Mouse (Mus musculus): ENCODE measurements around the gene Prkag3. TPM values are rescaled to one million over a fixed set of nuclear protein-coding genes. Genes with fewer than 3 reads are reported as not detected.

Gene Prkag3
- total and polyA plus RNA-seq, 2 experiments from 2014 or later, result not detected

DNA sequence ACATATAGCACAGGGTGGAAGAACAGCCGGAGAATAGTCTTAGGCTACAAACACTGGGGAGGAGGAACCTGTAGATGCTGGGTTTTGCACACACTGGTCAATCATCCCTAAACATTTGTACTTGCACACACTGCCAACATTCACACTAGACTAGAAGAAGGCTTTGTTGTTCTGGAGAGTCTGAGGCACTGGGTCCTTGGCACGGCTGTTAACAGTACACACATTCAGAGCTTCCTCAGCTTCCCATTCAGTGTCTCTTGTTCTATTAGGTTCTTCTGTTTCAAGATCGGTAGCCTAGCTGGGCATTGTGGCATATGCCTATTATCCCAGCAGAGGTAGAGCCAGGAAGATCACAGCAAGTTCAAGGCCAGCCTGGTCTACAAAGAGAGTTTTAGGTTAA lies 44.9 kb downstream of the Prkag3 start:
- Histone ChIP-seq H3K9ac (no peak overlapping the region), H3K4me2 (ENCODE audit: low read depth) (no peak overlapping the region), H3K4me3 (ENCODE audit: low read depth, low read length) (no peak overlapping the region), H3K36me3 (ENCODE audit: insufficient read depth) (peaks cover 13% of the 10 kb centered on the region), H3K4me1 (ENCODE audit: insufficient read depth) (no peaks in the 10 kb centered on the region), H3K27me3 (ENCODE audit: insufficient read depth, low read length) (no peaks in the 10 kb centered on the region), H3K27ac (ENCODE audit: low read depth, low read length) (no peak overlapping the region), H3K9me3 (ENCODE audit: low read length) (no peaks in the 10 kb centered on the region)
- WGBS, result 69% methylated on average over 3 of the region's 3 CpGs
- no peak for ATAC-seq
- TF ChIP-seq CTCF (IDR thresholded peaks at IDR 0.05; ENCODE audit: low read depth), result no peak
- DNase-seq, result no peak

DNA sequence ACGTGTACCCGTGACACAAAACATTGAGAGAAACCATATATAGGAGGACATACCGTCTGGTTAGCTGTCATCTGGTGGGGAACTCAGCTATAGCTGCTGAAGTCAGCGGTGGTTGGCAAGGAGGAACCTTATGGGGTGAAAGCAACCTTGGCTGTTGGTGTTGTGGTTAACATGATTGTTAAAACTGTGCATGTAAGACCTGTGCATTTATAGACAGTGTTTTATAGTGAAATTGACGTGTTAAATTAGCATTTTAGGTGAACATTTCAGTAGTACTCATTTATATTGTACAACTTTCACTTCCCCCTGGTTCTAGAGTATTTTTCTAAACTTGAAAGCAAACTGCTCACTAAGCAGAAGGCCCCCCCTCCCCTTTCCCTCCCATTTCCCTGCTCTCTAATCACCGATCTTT lies 46.9 kb downstream of the Prkag3 start:
- no peak overlapping the region for H3K4me2 ChIP-seq (ENCODE audit: low read depth)
- TF ChIP-seq CTCF (IDR thresholded peaks at IDR 0.05; ENCODE audit: low read depth), result no peak
- 88% methylated on average over 6 of the region's 6 CpGs for WGBS
- H3K9ac ChIP-seq, result no peak overlapping the region
- no peak overlapping the region for H3K27ac ChIP-seq (ENCODE audit: low read depth, low read length)
- ATAC-seq (no peak), DNase-seq (no peak)
- no peaks in the 10 kb centered on the region for H3K9me3 ChIP-seq (ENCODE audit: low read length)
- H3K27me3 ChIP-seq (ENCODE audit: insufficient read depth, low read length), result no peaks in the 10 kb centered on the region
- no peaks in the 10 kb centered on the region for H3K4me1 ChIP-seq (ENCODE audit: insufficient read depth)
- H3K4me3 ChIP-seq (ENCODE audit: low read depth, low read length), result no peak overlapping the region
- peaks cover 33% of the 10 kb centered on the region for H3K36me3 ChIP-seq (ENCODE audit: insufficient read depth)

DNA sequence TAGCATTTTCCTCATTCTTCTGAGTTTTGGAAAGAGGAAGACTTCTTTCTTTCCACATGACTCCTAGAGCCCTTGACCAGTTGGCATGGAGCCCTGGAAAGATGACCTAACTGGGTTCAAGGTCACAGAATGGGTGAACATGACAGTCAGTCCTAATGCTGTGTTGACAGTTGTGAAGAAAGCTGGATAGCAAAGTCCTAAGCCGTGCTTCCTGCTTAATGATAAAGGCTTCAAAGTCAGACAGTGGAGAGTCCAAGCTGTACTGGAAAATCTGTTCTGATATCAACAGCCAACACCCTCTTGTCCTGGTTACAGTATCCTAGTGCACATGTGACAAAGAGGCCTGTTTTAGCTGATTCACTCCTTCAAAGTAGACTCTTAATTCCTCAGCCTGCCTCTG lies 50.2 kb downstream of the Prkag3 start:
- Histone ChIP-seq H3K4me1 (ENCODE audit: insufficient read depth) (no peaks in the 10 kb centered on the region), H3K36me3 (ENCODE audit: insufficient read depth) (peaks cover 48% of the 10 kb centered on the region), H3K4me3 (ENCODE audit: low read depth, low read length) (no peak overlapping the region), H3K27me3 (ENCODE audit: insufficient read depth, low read length) (no peaks in the 10 kb centered on the region), H3K9ac (no peak overlapping the region), H3K4me2 (ENCODE audit: low read depth) (no peak overlapping the region), H3K9me3 (ENCODE audit: low read length) (no peaks in the 10 kb centered on the region), H3K27ac (ENCODE audit: low read depth, low read length) (no peak overlapping the region)
- 86% methylated on average over 1 of the region's 1 CpGs for WGBS
- ATAC-seq (no peak), DNase-seq (no peak)
- no peak for TF ChIP-seq CTCF (IDR thresholded peaks at IDR 0.05; ENCODE audit: low read depth)

DNA sequence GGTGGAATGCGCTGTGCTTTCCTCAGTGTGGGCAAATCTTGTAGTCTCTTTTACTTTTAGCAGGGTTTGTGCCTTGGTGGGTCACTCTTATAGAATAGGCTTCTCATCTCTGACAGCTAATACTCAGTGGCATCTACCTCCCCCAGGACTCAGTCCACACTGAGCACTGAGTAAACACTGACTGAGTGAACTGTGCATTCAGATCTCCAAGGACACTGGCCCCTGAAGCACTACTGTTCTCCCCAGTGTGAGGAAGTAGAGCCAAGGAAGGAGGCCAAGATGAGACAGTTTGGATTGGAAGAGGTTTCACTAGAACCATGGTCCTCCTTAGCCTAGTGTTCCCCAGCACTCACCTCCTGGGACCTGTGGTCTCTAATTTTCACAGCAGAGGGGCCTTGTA lies 50.7 kb downstream of the Prkag3 start:
- ATAC-seq (no peak), DNase-seq (no peak)
- no peaks in the 10 kb centered on the region for H3K9me3 ChIP-seq (ENCODE audit: low read length)
- H3K9ac ChIP-seq, result no peak overlapping the region
- WGBS, result 96% methylated on average over 1 of the region's 1 CpGs
- H3K36me3 ChIP-seq (ENCODE audit: insufficient read depth), result peaks cover 48% of the 10 kb centered on the region
- H3K27me3 ChIP-seq (ENCODE audit: insufficient read depth, low read length), result no peaks in the 10 kb centered on the region
- H3K27ac ChIP-seq (ENCODE audit: low read depth, low read length), result no peak overlapping the region
- H3K4me1 ChIP-seq (ENCODE audit: insufficient read depth), result no peaks in the 10 kb centered on the region
- H3K4me2 ChIP-seq (ENCODE audit: low read depth), result no peak overlapping the region
- no peak overlapping the region for H3K4me3 ChIP-seq (ENCODE audit: low read depth, low read length)
- TF ChIP-seq CTCF (IDR thresholded peaks at IDR 0.05; ENCODE audit: low read depth), result no peak

- no peak overlapping the region for H3K4me2 ChIP-seq (ENCODE audit: low read depth)
- peaks cover 50% of the 10 kb centered on the region for H3K36me3 ChIP-seq (ENCODE audit: insufficient read depth)
- 95% methylated on average over 6 of the region's 6 CpGs for WGBS
- no peaks in the 10 kb centered on the region for H3K4me1 ChIP-seq (ENCODE audit: insufficient read depth)
- TF ChIP-seq CTCF (IDR thresholded peaks at IDR 0.05; ENCODE audit: low read depth), result no peak
- DNase-seq (no peak), ATAC-seq (no peak)
- H3K9ac ChIP-seq, result no peak overlapping the region
- no peaks in the 10 kb centered on the region for H3K27me3 ChIP-seq (ENCODE audit: insufficient read depth, low read length)
- no peak overlapping the region for H3K4me3 ChIP-seq (ENCODE audit: low read depth, low read length)
- no peaks in the 10 kb centered on the region for H3K9me3 ChIP-seq (ENCODE audit: low read length)
- H3K27ac ChIP-seq (ENCODE audit: low read depth, low read length), result no peak overlapping the region
Measured at GRCm38 (mm10) chr1:74697416-74697815, 51.6 kb downstream of the Prkag3 start.

DNA sequence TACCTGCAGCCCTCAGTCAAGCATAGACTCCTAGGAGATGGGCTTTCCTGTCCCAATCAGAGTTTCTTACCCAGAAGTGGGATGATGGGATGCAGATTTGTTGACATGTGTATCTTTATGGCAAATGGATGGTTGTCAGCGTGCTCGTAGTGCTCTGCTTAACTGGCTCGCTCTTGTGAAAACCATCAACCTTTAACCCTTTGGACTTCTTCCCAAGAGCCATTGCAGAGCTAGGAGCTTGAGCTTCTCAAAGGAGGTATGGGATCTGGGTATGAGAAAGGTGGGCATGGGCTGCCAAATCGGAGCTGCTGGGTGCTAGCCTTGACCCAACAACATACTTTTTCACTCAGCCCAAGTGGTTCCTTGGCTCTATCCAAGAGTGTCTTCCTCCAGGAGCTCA lies 53.2 kb downstream of the Prkag3 start:
- ATAC-seq (no peak), DNase-seq (no peak)
- H3K4me3 ChIP-seq (ENCODE audit: low read depth, low read length), result no peak overlapping the region
- peaks cover 62% of the 10 kb centered on the region for H3K36me3 ChIP-seq (ENCODE audit: insufficient read depth)
- no peak for TF ChIP-seq CTCF (IDR thresholded peaks at IDR 0.05; ENCODE audit: low read depth)
- no peak overlapping the region for H3K27ac ChIP-seq (ENCODE audit: low read depth, low read length)
- H3K27me3 ChIP-seq (ENCODE audit: insufficient read depth, low read length), result no peaks in the 10 kb centered on the region
- WGBS, result 93% methylated on average over 4 of the region's 4 CpGs
- H3K9ac ChIP-seq, result no peak overlapping the region
- H3K4me2 ChIP-seq (ENCODE audit: low read depth), result no peak overlapping the region
- H3K4me1 ChIP-seq (ENCODE audit: insufficient read depth), result no peaks in the 10 kb centered on the region
- H3K9me3 ChIP-seq (ENCODE audit: low read length), result no peaks in the 10 kb centered on the region

- no peak overlapping the region for H3K9ac ChIP-seq
- TF ChIP-seq CTCF (IDR thresholded peaks at IDR 0.05; ENCODE audit: low read depth), result no peak
- 78% methylated on average over 8 of the region's 8 CpGs for WGBS
- no peak overlapping the region for H3K4me3 ChIP-seq (ENCODE audit: low read depth, low read length)
- no peaks in the 10 kb centered on the region for H3K4me1 ChIP-seq (ENCODE audit: insufficient read depth)
- peaks cover 66% of the 10 kb centered on the region for H3K36me3 ChIP-seq (ENCODE audit: insufficient read depth)
- no peak for DNase-seq
- H3K4me2 ChIP-seq (ENCODE audit: low read depth), result no peak overlapping the region
- H3K9me3 ChIP-seq (ENCODE audit: low read length), result no peaks in the 10 kb centered on the region
- no peaks in the 10 kb centered on the region for H3K27me3 ChIP-seq (ENCODE audit: insufficient read depth, low read length)
- ATAC-seq, result no peak
- no peak overlapping the region for H3K27ac ChIP-seq (ENCODE audit: low read depth, low read length)
Measured at GRCm38 (mm10) chr1:74693891-74694583, 55.0 kb downstream of the Prkag3 start.

Other genes with a start within 250 kb of the Prkag3 start
- 32.2 and 39.1 TPM in 2 replicates for gene Cnot9, start 243.2 kb downstream of the Prkag3 start, total RNA-seq (2014; rRNA removed)
- 49.0 and 52.3 TPM in 2 replicates for gene Cnot9, start 243.2 kb downstream of the Prkag3 start, polyA plus RNA-seq (2015; fragmentation: Nextera tagmentation; extraction: Ambion mirVana)
- 5.3 and 5.8 TPM in 2 replicates for gene Plcd4, start 206.3 kb downstream of the Prkag3 start, total RNA-seq (2014; rRNA removed)
- 3.4 and 6.0 TPM in 2 replicates for gene Plcd4, start 206.3 kb downstream of the Prkag3 start, polyA plus RNA-seq (2015; fragmentation: Nextera tagmentation; extraction: Ambion mirVana)
- 30.2 and 32.8 TPM in 2 replicates for gene Usp37, start 204.9 kb downstream of the Prkag3 start, total RNA-seq (2014; rRNA removed)
- gene Usp37, start 204.9 kb downstream of the Prkag3 start, polyA plus RNA-seq (2015; fragmentation: Nextera tagmentation; extraction: Ambion mirVana), result 11.8 and 17.6 TPM in 2 replicates
- gene Zfp142, start 161.0 kb downstream of the Prkag3 start, total RNA-seq (2014; rRNA removed), result 8.6 and 12.1 TPM in 2 replicates
- 5.0 and 6.3 TPM in 2 replicates for gene Zfp142, start 161.0 kb downstream of the Prkag3 start, polyA plus RNA-seq (2015; fragmentation: Nextera tagmentation; extraction: Ambion mirVana)
- 15.8 and 18.4 TPM in 2 replicates for gene Bcs1l, start 160.9 kb downstream of the Prkag3 start, total RNA-seq (2014; rRNA removed)
- 13.8 and 16.5 TPM in 2 replicates for gene Bcs1l, start 160.9 kb downstream of the Prkag3 start, polyA plus RNA-seq (2015; fragmentation: Nextera tagmentation; extraction: Ambion mirVana)
- gene Rnf25, start 147.8 kb downstream of the Prkag3 start, total RNA-seq (2014; rRNA removed), result 62.2 and 68.3 TPM in 2 replicates
- 41.3 and 47.7 TPM in 2 replicates for gene Rnf25, start 147.8 kb downstream of the Prkag3 start, polyA plus RNA-seq (2015; fragmentation: Nextera tagmentation; extraction: Ambion mirVana)
- gene Stk36, start 147.8 kb downstream of the Prkag3 start, total RNA-seq (2014; rRNA removed), result 11.6 and 13.6 TPM in 2 replicates
- gene Stk36, start 147.8 kb downstream of the Prkag3 start, polyA plus RNA-seq (2015; fragmentation: Nextera tagmentation; extraction: Ambion mirVana), result 6.0 and 12.2 TPM in 2 replicates
- 18.9 and 31.3 TPM in 2 replicates for gene Ttll4, start 87.5 kb downstream of the Prkag3 start, total RNA-seq (2014; rRNA removed)
- gene Ttll4, start 87.5 kb downstream of the Prkag3 start, polyA plus RNA-seq (2015; fragmentation: Nextera tagmentation; extraction: Ambion mirVana), result 2.2 and 4.5 TPM in 2 replicates
- 1.3 and 1.6 TPM in 2 replicates for gene Cyp27a1, start 35.6 kb downstream of the Prkag3 start, total RNA-seq (2014; rRNA removed)
- 1.5 and 1.6 TPM in 2 replicates for gene Cyp27a1, start 35.6 kb downstream of the Prkag3 start, polyA plus RNA-seq (2015; fragmentation: Nextera tagmentation; extraction: Ambion mirVana)
- 6.1 and 7.2 TPM in 2 replicates for gene Wnt6, start 22.7 kb upstream of the Prkag3 start, total RNA-seq (2014; rRNA removed)
- 3.8 and 4.6 TPM in 2 replicates for gene Wnt6, start 22.7 kb upstream of the Prkag3 start, polyA plus RNA-seq (2015; fragmentation: Nextera tagmentation; extraction: Ambion mirVana)
- 0.15 and 0.19 TPM in 2 replicates for gene Wnt10a, start 42.3 kb upstream of the Prkag3 start, total RNA-seq (2014; rRNA removed)
- 0.21 and 0.23 TPM in 2 replicates for gene Wnt10a, start 42.3 kb upstream of the Prkag3 start, polyA plus RNA-seq (2015; fragmentation: Nextera tagmentation; extraction: Ambion mirVana)
- gene Cdk5r2, start 105.7 kb upstream of the Prkag3 start, total RNA-seq (2014; rRNA removed), result 24.2 and 27.2 TPM in 2 replicates
- gene Cdk5r2, start 105.7 kb upstream of the Prkag3 start, polyA plus RNA-seq (2015; fragmentation: Nextera tagmentation; extraction: Ambion mirVana), result 9.7 and 10.0 TPM in 2 replicates
- not detected in 2 replicates for gene Fev, start 136.2 kb upstream of the Prkag3 start, total RNA-seq (2014; rRNA removed)
- not detected in 2 replicates for gene Fev, start 136.2 kb upstream of the Prkag3 start, polyA plus RNA-seq (2015; fragmentation: Nextera tagmentation; extraction: Ambion mirVana)
- not detected in 2 replicates for gene Cryba2, start 143.9 kb upstream of the Prkag3 start, total RNA-seq (2014; rRNA removed)
- gene Cryba2, start 143.9 kb upstream of the Prkag3 start, polyA plus RNA-seq (2015; fragmentation: Nextera tagmentation; extraction: Ambion mirVana), result not detected in 2 replicates
- gene Cfap65, start 186.4 kb upstream of the Prkag3 start, total RNA-seq (2014; rRNA removed), result 2.1 and 3.4 TPM in 2 replicates
- gene Cfap65, start 186.4 kb upstream of the Prkag3 start, polyA plus RNA-seq (2015; fragmentation: Nextera tagmentation; extraction: Ambion mirVana), result 0.52 and 1.1 TPM in 2 replicates
- gene Ihh, start 202.5 kb upstream of the Prkag3 start, total RNA-seq (2014; rRNA removed), result 0.08 and 0.29 TPM in 2 replicates
- 0.11 and 0.19 TPM in 2 replicates for gene Ihh, start 202.5 kb upstream of the Prkag3 start, polyA plus RNA-seq (2015; fragmentation: Nextera tagmentation; extraction: Ambion mirVana)

Data from forebrain, postnatal 0 days (tissue).